Mouse (Mus musculus): ENCODE measurements around the gene Nprl3. TPM values are rescaled to one million over a fixed set of nuclear protein-coding genes. Genes with fewer than 3 reads are reported as not detected.
A peak's percentile ranks its signal among the peaks of the same experiment; 100 is the strongest.

The Nprl3 gene
- polyA plus RNA-seq, 1 experiment = 71.9 TPM

DNA sequence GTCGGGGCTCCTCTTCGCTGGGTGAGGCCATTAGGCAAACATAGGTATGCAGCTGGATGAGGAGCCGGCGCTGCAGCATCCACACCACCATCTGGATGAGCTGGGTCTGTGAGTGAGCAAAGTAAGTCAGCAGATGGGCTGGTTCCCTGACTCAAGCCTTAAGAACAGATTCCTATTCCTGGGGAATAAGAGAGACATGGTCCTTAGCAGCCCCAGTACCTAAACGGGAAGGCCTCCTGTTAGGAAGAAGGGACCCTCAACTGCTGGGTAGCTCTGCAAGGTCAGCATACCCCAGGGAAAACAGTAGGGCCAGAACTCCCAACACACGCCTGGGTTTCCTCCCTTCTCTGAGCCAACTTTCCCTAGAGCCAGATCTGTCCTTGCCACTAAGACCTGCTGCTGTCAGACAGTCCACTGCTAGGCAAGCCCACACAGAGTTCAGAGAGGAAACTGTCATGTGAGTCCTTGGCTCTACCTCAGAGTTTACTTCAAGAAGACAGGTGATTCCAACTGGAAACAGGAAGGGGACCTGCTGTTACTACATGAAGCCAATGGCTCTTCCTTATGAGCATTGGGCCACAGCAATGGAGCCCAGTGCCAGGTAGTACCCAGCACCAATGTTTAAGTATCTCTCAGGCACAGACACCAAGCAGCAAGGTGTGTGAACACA lies 32.6 kb downstream of the Nprl3 start:
- TF ChIP-seq POLR2A (IDR thresholded peaks at IDR 0.05; ENCODE audit: low read depth, low read length) = no peak
- TF ChIP-seq CTCF (conservative IDR thresholded peaks at IDR 0.05; ENCODE audit: insufficient read depth, insufficient read length, low read depth, low read length) = no peak
- Histone ChIP-seq H3K27ac (ENCODE audit: insufficient read depth, low read depth, low read length) (peak overlapping the region; percentile 62; the same call in 1 of the 2 replicates), H3K36me3 (ENCODE audit: control insufficient read depth, insufficient read depth, low read length) (no peaks in the 10 kb centered on the region; the same call in 1 of the 2 replicates), H3K4me3 (ENCODE audit: insufficient read depth, low read depth, low read length) (no peak overlapping the region), H3K4me1 (ENCODE audit: control insufficient read depth, insufficient read depth, low read length) (peaks cover 19% of the 10 kb centered on the region), H3K27me3 (replicated peaks; ENCODE audit: control insufficient read depth, insufficient read depth, low read length) (no peaks in the 10 kb centered on the region)
- peak; percentile 65 for DNase-seq
- WGBS = 79% methylated on average over 6 of the region's 6 CpGs

DNA sequence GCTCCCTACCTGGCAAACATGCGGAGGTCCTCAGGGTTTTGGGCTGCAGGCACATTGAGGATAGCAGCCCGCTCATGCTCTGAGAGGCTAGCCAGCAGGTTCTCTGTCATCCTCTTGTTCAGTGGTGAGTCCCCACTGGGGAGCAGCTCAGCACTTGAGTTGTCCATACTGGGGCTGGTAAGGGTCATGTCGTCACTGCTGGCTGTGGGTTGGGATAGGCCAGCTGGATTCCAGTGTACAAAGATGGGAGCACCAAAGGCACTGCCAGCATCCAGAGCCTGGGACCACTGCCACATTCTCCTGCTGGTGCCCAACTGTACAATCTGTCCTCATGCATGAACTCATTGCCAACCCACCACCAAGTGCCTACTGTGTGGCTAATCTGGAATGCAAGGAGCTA lies 33.6 kb downstream of the Nprl3 start:
- H3K27me3 ChIP-seq (replicated peaks; ENCODE audit: control insufficient read depth, insufficient read depth, low read length) = no peaks in the 10 kb centered on the region
- TF ChIP-seq POLR2A (IDR thresholded peaks at IDR 0.05; ENCODE audit: low read depth, low read length) (no peak), CTCF (conservative IDR thresholded peaks at IDR 0.05; ENCODE audit: insufficient read depth, insufficient read length, low read depth, low read length) (no peak)
- no peak overlapping the region for H3K27ac ChIP-seq (ENCODE audit: insufficient read depth, low read depth, low read length)
- DNase-seq = no peak
- peaks cover 19% of the 10 kb centered on the region for H3K4me1 ChIP-seq (ENCODE audit: control insufficient read depth, insufficient read depth, low read length)
- H3K36me3 ChIP-seq (ENCODE audit: control insufficient read depth, insufficient read depth, low read length) = no peaks in the 10 kb centered on the region
- no peak overlapping the region for H3K4me3 ChIP-seq (ENCODE audit: insufficient read depth, low read depth, low read length)
- WGBS = 82% methylated on average over 3 of the region's 3 CpGs

DNA sequence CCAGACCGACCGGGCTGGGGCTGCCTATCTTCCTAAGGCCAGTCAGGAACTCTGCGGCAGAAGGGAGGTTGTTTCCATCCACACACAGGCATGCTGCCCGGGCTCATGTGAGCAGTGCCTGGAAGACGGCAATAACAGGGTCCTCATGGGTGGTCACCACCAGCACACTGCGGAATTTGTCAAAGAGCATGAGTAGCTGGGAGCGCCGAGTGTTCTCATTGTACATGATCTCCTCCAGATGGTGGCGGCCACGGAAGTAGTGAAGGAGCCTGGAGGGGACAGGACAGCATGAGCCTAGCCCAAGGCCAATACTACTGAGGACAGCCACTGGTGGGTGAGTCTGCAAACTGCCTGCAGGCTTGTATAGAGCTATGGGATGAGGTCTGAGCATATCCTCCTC lies 34.7 kb downstream of the Nprl3 start:
- TF ChIP-seq CTCF (conservative IDR thresholded peaks at IDR 0.05; ENCODE audit: insufficient read depth, insufficient read length, low read depth, low read length) (no peak), POLR2A (IDR thresholded peaks at IDR 0.05; ENCODE audit: low read depth, low read length) (no peak)
- H3K4me3 ChIP-seq (ENCODE audit: insufficient read depth, low read depth, low read length) = no peak overlapping the region
- peaks cover 19% of the 10 kb centered on the region for H3K4me1 ChIP-seq (ENCODE audit: control insufficient read depth, insufficient read depth, low read length)
- no peaks in the 10 kb centered on the region for H3K27me3 ChIP-seq (replicated peaks; ENCODE audit: control insufficient read depth, insufficient read depth, low read length)
- H3K36me3 ChIP-seq (ENCODE audit: control insufficient read depth, insufficient read depth, low read length) = no peaks in the 10 kb centered on the region
- WGBS = 80% methylated on average over 10 of the region's 10 CpGs
- H3K27ac ChIP-seq (ENCODE audit: insufficient read depth, low read depth, low read length) = no peak overlapping the region
- DNase-seq = no peak

DNA sequence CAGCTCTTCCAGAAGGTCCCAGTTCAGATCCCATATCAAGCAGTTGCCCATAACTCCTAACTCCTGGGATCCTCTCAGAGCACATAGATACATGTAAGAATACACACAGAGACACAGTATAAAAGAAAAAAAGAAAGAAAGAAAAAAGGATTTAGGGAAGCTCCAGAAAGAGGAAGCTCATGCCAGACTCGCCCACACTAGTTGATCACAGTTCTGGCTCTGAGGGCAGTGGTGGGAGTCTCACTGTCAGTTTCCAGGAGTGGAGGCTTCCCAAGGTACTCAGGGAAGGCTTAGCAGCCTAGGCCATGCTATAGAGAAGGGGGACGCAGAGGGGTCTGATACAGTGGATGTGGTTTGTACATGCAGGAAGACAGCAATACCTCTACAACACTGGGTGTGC lies 36.4 kb downstream of the Nprl3 start:
- no peak overlapping the region for H3K27ac ChIP-seq (ENCODE audit: insufficient read depth, low read depth, low read length)
- no peaks in the 10 kb centered on the region for H3K27me3 ChIP-seq (replicated peaks; ENCODE audit: control insufficient read depth, insufficient read depth, low read length)
- no peak for DNase-seq
- WGBS = 95% methylated on average over 2 of the region's 2 CpGs
- H3K36me3 ChIP-seq (ENCODE audit: control insufficient read depth, insufficient read depth, low read length) = no peaks in the 10 kb centered on the region
- TF ChIP-seq CTCF (conservative IDR thresholded peaks at IDR 0.05; ENCODE audit: insufficient read depth, insufficient read length, low read depth, low read length) (no peak), POLR2A (IDR thresholded peaks at IDR 0.05; ENCODE audit: low read depth, low read length) (no peak)
- peaks cover 11% of the 10 kb centered on the region for H3K4me1 ChIP-seq (ENCODE audit: control insufficient read depth, insufficient read depth, low read length)
- H3K4me3 ChIP-seq (ENCODE audit: insufficient read depth, low read depth, low read length) = no peak overlapping the region

DNA sequence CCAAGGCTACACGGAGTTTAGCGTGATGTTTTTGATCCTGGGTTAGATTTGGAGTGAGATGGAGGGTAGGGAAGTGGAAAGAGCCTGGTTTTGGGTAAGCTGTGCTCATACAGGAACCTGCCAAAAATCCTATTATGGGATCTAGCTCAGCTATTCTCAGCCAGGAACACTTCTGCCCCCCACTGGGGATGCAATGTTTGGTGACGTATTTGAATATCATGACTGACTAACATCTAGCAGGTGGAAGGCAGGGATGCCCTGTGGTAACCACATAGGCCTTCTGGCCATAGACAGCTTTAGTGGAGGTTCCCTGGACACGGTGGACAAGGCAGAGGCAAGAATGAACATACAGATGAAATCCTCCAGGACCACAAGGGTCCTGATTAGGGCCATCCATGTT lies 37.3 kb downstream of the Nprl3 start:
- H3K4me3 ChIP-seq (ENCODE audit: insufficient read depth, low read depth, low read length) = no peak overlapping the region
- TF ChIP-seq POLR2A (IDR thresholded peaks at IDR 0.05; ENCODE audit: low read depth, low read length) (no peak), CTCF (conservative IDR thresholded peaks at IDR 0.05; ENCODE audit: insufficient read depth, insufficient read length, low read depth, low read length) (no peak)
- H3K4me1 ChIP-seq (ENCODE audit: control insufficient read depth, insufficient read depth, low read length) = peaks cover 16% of the 10 kb centered on the region
- H3K27ac ChIP-seq (ENCODE audit: insufficient read depth, low read depth, low read length) = no peak overlapping the region
- no peaks in the 10 kb centered on the region for H3K36me3 ChIP-seq (ENCODE audit: control insufficient read depth, insufficient read depth, low read length)
- WGBS = 82% methylated on average over 4 of the region's 4 CpGs
- DNase-seq = no peak
- H3K27me3 ChIP-seq (replicated peaks; ENCODE audit: control insufficient read depth, insufficient read depth, low read length) = no peaks in the 10 kb centered on the region

DNA sequence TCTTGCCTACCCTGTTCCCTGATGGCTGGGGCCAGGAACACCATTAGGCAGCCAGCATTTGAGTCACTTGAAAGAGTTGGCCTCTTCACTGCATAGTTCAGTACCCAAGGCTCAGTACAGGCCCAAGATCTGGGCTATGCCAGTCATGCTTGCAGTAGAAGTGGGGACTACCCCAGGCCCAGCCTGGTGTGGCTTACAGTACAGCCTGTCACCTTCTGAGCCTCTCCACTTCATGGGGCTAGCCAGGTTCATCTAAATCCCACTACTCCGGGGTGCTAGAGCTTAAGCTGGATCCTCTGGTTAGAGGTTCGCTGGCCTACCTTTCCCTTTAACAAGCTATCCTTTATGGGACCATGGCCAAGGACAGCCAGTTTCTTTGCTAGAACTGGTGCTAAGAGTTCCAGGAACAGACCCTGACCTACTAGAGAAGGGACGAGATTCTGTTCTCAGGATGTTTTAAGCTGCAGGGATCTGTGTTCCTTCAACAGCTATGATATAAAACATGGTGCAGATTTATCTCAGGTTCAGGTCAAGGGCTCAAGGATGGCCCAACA lies 39.1 kb downstream of the Nprl3 start:
- no peak for DNase-seq
- Histone ChIP-seq H3K4me3 (ENCODE audit: insufficient read depth, low read depth, low read length) (no peak overlapping the region), H3K4me1 (ENCODE audit: control insufficient read depth, insufficient read depth, low read length) (peaks cover 29% of the 10 kb centered on the region), H3K27ac (ENCODE audit: insufficient read depth, low read depth, low read length) (no peak overlapping the region), H3K27me3 (replicated peaks; ENCODE audit: control insufficient read depth, insufficient read depth, low read length) (no peaks in the 10 kb centered on the region), H3K36me3 (ENCODE audit: control insufficient read depth, insufficient read depth, low read length) (no peaks in the 10 kb centered on the region)
- no peak for TF ChIP-seq POLR2A (IDR thresholded peaks at IDR 0.05; ENCODE audit: low read depth, low read length)
- TF ChIP-seq CTCF (conservative IDR thresholded peaks at IDR 0.05; ENCODE audit: insufficient read depth, insufficient read length, low read depth, low read length) = no peak
- 78% methylated on average over 3 of the region's 3 CpGs for WGBS

DNA sequence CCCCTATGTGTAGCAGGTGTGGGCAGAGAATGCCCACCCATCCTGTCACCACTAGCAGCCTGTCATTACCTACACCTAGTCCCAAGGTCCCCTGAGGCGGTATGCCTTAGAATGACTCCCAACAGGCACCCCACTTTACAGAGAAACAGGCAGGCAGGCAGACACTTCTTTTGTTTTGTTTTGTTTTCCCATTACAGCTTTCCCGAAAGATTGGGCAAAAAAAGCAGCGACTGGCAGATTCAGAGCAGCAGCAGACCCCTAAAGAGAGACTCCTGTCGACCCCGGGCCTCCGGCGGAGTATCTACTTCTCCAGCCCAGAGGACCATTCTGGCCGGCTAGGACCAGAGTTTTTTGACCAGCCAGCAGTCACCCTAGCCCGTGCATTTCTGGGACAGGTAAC lies 40.0 kb downstream of the Nprl3 start:
- H3K27me3 ChIP-seq (replicated peaks; ENCODE audit: control insufficient read depth, insufficient read depth, low read length) = no peaks in the 10 kb centered on the region
- no peak overlapping the region for H3K4me3 ChIP-seq (ENCODE audit: insufficient read depth, low read depth, low read length)
- H3K36me3 ChIP-seq (ENCODE audit: control insufficient read depth, insufficient read depth, low read length) = no peaks in the 10 kb centered on the region
- no peak for DNase-seq
- H3K4me1 ChIP-seq (ENCODE audit: control insufficient read depth, insufficient read depth, low read length) = peaks cover 34% of the 10 kb centered on the region
- 89% methylated on average over 9 of the region's 9 CpGs for WGBS
- H3K27ac ChIP-seq (ENCODE audit: insufficient read depth, low read depth, low read length) = no peak overlapping the region
- no peak for TF ChIP-seq CTCF (conservative IDR thresholded peaks at IDR 0.05; ENCODE audit: insufficient read depth, insufficient read length, low read depth, low read length)
- no peak for TF ChIP-seq POLR2A (IDR thresholded peaks at IDR 0.05; ENCODE audit: low read depth, low read length)

Data from kidney, adult 2 months (tissue).